Mouse (Mus musculus): Measurements from ENCODE around the gene 1700029F12Rik.
"Not testable (repeated sequence)": the region's sequence is repeated elsewhere in the genome, so short reads cannot be mapped to it uniquely, and the experiment has no call there.

Gene 1700029F12Rik

DNA sequence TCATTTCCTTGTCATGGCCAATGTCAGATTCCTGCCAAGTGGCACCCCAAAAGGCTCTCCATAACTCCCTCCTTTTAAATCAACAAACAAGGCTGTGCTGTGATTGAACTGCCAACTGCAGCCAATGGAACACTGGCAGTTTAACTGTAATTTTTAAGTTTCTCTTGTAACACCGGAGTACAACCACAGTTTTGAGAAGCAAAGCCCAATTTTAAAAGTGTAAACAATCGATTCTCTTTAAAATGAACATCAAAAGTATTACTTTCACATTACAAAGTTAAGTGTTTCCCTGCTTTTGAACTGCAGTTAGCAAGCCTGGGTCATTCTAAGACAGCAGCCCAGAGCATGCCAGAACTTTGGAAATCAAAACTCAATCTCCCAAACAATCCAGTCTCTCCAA, at the start of gene 1700029F12Rik:
Gene 1700029F12Rik (minus strand): TSS at position 101 of the 400 bp plus-strand sequence.
- DNase-seq, result no peak

GRCm38 (mm10) chr13:97082432-97082831, 48.3 kb upstream of the 1700029F12Rik start:
- DNase-seq, result no peak

- DNase-seq, result no peak
Observed at GRCm38 (mm10) chr13:97080615-97081014, 46.5 kb upstream of the 1700029F12Rik start.

- DNase-seq, result peak; percentile 50 to 64
Observed at GRCm38 (mm10) chr13:97080201-97080600, 46.0 kb upstream of the 1700029F12Rik start.

- DNase-seq, result no peak
Observed at GRCm38 (mm10) chr13:97077556-97077955, 43.4 kb upstream of the 1700029F12Rik start.

DNA sequence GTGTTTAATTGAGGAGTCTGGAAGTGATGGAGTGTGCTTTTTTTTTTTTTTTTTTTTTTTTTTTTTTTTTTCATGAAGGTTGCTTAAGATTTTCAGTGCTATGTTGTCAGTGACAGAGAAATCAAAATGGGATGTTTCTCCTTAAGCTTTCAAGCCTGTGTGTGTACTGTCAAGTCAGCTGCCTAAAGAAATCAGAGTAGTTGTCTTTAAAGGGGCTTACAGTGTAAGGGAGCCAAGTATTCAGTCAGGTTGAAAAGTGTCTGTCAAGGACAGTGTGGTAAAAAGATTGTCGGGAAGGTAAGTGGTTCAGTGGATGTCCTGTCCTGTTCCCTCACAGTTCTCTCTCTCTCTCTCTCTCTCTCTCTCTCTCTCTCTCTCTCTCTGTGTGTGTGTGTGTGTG, 39.3 kb upstream of the 1700029F12Rik start:
- DNase-seq, result no peak

DNA sequence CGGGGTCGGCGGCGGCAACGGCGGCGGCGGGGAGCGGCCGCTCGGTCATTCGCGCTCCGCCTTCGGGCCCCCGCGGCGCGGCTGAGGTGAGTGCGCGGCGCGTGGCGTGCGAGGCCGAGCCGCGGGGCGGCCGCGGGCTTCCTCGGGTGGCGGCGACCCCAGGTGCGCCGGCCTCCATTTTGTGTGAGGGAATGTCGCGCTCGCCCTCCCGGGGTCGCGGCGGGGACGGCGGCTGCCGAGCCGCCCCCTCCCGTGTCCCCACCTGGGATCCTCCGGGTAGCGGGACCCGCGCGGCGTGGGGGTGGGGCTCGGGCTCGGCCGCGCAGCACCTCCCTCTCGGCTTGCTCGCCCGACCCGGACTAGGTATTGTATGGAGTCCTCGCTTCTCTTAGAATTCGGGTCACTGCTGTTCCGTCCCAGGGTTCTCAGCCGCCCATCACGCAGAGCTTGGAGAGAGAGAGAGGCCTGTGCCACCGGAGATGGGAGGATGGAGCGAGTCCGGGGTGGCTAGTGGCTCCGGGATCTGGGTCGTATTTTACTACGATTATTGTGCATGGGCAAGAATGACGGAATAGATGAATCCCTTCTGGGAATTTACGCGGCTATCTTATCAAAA, 37.6 kb upstream of the 1700029F12Rik start:
- DNase-seq, result peak; percentile 46 to 57

GRCm38 (mm10) chr13:97070931-97071625, 36.9 kb upstream of the 1700029F12Rik start:
- peak; percentile 42 to 51 for DNase-seq

GRCm38 (mm10) chr13:97068151-97068550, 34.0 kb upstream of the 1700029F12Rik start:
- no peak for DNase-seq

DNA sequence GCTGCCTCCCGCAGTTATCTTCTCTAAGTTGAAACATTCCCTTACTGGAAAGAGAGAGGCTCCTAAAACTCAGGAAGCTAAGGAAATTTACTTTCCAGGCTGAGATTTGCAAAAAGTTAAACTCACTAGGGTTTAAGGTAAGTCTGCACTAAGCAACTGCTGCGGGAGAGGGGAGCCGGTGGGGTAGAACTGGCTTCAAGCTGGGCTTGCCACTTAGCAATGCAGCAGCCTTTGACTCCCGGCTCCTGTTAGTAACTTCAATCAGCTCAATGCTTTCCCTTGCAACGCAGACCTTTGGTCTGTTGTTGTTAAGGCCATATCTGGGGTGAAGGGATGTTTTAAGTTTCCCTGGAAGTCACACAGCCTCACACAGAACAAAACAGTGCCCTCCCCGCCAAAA, 33.5 kb upstream of the 1700029F12Rik start:
- no peak for DNase-seq

DNA sequence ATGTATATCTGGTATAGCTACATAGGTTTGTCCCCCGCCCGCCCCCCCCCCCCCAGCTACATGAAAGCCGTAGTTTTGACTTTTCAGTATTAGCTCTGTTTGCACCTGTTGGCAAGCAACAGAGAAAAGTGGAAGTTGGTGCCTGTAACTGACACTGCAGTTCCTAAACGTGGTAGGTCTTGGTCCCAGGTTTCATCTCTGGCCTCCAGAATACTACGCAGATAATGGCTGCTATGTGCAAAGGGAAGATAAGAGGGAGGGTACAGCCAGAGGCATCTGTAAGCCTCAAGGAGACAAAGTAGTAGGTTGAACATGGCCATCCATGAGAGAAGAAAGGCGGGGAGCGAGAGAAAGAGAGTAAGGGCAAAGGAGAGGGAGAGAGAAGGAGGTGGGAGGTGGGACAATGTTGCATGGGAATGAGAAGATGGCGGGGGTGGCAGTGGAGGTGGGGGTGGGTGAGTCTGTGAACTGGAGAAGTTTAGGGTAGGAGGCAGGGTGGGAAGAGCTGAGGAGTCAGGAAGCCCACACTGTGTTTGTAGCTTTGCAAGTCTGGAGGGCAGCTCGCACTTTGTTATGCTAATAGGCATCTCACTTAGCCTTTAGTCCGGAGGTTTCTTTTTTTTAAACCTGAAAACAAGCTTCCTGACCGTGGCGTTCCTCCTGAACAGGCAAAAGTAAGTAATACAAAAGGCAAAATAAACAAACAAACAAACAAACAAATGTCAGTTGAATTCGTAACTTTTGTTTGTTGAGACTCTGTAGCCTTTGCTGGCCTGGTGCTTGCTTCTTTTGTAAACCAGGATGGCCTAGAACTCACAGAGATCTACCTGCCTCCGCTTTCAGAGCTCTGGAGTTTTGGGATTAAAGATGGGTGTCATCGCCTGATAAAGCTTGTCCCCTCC, 32.7 kb upstream of the 1700029F12Rik start, which contains the start of gene Fam169a:
Gene Fam169a (plus strand): TSS at position 638 of the 902 bp plus-strand sequence.
- DNase-seq, result no peak

DNA sequence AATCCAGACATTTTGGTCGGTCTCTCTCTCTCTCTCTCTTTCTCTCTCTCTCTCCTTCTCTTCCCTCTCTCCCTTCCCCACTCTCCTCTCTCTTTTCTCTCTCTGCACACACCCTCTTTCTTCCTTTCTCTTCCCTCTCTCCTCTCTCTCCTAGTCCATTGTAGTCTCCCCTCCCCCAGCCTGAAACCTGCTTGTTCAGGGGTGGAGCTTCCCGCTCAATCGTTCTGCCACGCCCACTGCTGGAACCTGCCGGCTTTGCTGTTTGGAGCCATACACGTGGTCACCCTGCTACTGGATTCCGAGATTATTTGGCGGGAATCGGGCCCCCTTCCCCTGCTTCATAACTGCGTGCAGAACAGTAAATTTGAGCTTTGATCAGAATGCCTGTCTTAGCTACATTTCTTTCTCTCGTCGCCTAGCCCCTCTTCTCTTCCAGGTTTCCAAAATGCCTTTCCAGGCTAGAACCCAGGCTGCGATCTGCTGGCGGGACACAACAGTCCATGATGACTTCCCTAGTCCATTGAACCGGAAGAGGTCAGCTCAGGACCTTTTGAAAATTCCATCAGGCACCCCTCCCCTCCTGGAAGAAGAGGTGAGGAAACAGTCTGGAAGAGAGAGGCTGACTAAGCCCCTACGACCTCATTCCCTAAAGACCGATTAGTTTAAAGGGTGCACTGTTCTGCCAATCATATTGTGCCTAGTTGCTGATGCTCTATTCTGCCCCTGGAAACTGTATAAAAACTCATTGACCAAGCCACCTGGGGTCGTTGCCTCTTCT, 30.9 kb upstream of the 1700029F12Rik start:
- DNase-seq, result not testable (repeated sequence)

DNA sequence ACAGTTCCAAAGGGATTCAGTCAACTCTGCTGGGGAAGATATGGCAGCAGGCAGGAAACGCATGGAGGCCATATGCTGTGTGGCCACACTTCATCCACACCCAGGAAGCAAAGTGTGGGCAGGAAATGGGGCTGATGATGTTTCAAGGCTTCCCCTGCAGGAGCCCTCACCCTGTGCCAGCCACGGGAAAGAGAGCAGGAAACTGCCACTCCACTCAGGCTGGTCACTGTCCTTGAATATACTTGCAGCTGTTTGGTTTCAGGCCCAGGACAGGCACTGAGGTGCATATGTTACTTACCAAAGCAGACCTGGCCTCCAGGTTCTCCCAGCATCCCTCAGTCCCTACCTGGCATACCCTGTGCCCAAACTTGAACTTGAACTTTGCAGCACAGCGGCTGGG, 30.3 kb upstream of the 1700029F12Rik start:
- no peak for DNase-seq

GRCm38 (mm10) chr13:97063431-97063830, 29.3 kb upstream of the 1700029F12Rik start:
- no peak for DNase-seq

DNA sequence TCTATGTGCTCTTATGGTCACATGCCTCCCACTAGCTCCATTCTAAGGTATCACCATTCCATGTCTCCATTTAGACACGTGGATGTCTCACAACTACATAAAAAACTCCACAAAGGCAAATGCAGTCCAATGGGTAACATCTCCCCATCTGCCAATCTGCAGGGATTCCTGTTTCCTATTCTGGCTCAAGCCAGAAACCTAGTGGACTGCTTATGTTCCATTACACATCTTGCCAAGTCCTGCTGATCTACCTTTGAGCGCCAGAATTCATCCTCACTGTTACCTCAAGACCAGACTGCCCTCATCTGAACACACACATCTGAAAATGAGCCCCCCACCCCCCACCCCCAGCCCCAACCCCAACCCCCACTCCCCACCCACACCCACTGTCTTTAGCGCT, 28.0 kb upstream of the 1700029F12Rik start:
- peak; percentile 58 to 70 for DNase-seq

DNA sequence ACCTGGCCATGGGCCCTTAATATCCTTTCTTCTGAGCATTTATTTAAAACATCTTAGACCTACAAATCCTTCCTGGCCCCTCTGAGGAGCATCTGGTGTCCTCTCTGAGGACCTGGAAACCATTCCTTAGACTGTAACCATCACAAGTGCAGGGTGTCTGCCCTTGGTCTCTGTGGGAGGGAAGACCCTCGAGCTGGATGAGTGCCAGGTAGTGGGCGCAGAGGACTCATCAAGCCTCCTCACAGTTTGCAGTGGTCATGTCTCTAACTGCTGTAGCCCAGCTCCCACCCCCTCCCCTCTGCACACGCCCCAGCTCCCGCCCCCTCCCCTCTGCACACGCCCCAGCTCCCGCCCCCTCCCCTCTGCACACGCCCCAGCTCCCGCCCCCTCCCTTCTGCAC, 26.2 kb upstream of the 1700029F12Rik start:
- no peak for DNase-seq

- DNase-seq, result no peak
Observed at GRCm38 (mm10) chr13:97059746-97060145, 25.6 kb upstream of the 1700029F12Rik start.

GRCm38 (mm10) chr13:97057817-97058216, 23.7 kb upstream of the 1700029F12Rik start:
- DNase-seq, result no peak

GRCm38 (mm10) chr13:97053844-97054243, 19.7 kb upstream of the 1700029F12Rik start:
- DNase-seq, result peak; percentile 82 to 88

- peak; percentile 68 to 83 for DNase-seq
Observed at GRCm38 (mm10) chr13:97052667-97053066, 18.5 kb upstream of the 1700029F12Rik start.

- DNase-seq, result peak; percentile 88 to 90
Observed at GRCm38 (mm10) chr13:97051158-97051557, 17.0 kb upstream of the 1700029F12Rik start.

GRCm38 (mm10) chr13:97030075-97030474, 4.1 kb downstream of the 1700029F12Rik start:
- DNase-seq, result no peak
